ENCODE assay signal across 8 mouse cellular contexts in genomic region chr1:39001106-39001505, GRCm38 (mm10). TPM values are rescaled to one million over a fixed set of nuclear protein-coding genes. Genes with fewer than 3 reads are reported as not detected.
DNase-seq lines count a peak whose midpoint lies in the region; ATAC-seq and TF ChIP-seq lines count a peak whose summit lies in the region.

No protein-coding gene starts in this region.

- peak; percentile 70 for TF ChIP-seq CTCF in E14TG2a.4 (conservative IDR thresholded peaks at IDR 0.05; ENCODE audit: low read length)
- TF ChIP-seq CTCF in bone marrow, adult 2 months (IDR thresholded peaks at IDR 0.05; ENCODE audit: control insufficient read depth, insufficient read depth, low read length): peak; percentile 52
- peak; percentile 66; the same call in 1 of the 2 replicates for TF ChIP-seq CTCF in embryonic fibroblast, embryonic 13.5 days (IDR thresholded peaks at IDR 0.05; ENCODE audit: borderline replicate concordance, insufficient read depth, low read length)
- TF ChIP-seq CTCF in lung, adult 2 months (IDR thresholded peaks at IDR 0.05; ENCODE audit: insufficient read depth, low read length): peak; percentile 58

- peaks cover 16% of the 10 kb centered on the region for H3K4me1 ChIP-seq in E14TG2a.4 (replicated peaks; ENCODE audit: low read depth, low read length)
- no peaks in the 10 kb centered on the region for H3K4me1 ChIP-seq in bone marrow, adult 2 months (ENCODE audit: control insufficient read depth, insufficient read depth, low read length)
- no peaks in the 10 kb centered on the region for H3K4me1 ChIP-seq in embryonic fibroblast, embryonic 13.5 days (ENCODE audit: control insufficient read depth, insufficient read depth, low read length)
- no peaks in the 10 kb centered on the region for H3K4me1 ChIP-seq in heart, embryonic 16.5 days (ENCODE audit: control insufficient read depth, insufficient read depth, low read length)
- no peaks in the 10 kb centered on the region for H3K4me1 ChIP-seq in lung, adult 2 months (ENCODE audit: control insufficient read depth, insufficient read depth, low read length)

- peaks cover 18% of the 10 kb centered on the region for H3K36me3 ChIP-seq in E14TG2a.4 (ENCODE audit: insufficient read depth, low read length)
- peaks cover 15% of the 10 kb centered on the region for H3K36me3 ChIP-seq in heart, embryonic 16.5 days (ENCODE audit: control insufficient read depth, insufficient read depth)

- H3K27ac ChIP-seq in bone marrow, adult 2 months (ENCODE audit: control insufficient read depth, insufficient read depth, low read depth, low read length, poor library complexity): no peak overlapping the region
- no peak overlapping the region for H3K27ac ChIP-seq in embryonic fibroblast, embryonic 13.5 days (ENCODE audit: insufficient read depth, low read length)
- H3K27ac ChIP-seq in heart, embryonic 16.5 days (ENCODE audit: low read length): no peak overlapping the region

- H3K27me3 ChIP-seq in E14TG2a.4 (ENCODE audit: insufficient read depth, low read length): no peaks in the 10 kb centered on the region; the same call in 1 of the 2 replicates
- no peaks in the 10 kb centered on the region for H3K27me3 ChIP-seq in heart, embryonic 16.5 days (ENCODE audit: control insufficient read depth, insufficient read depth, low read length)

- H3K4me3 ChIP-seq in E14TG2a.4 (replicated peaks; ENCODE audit: low read length): no peak overlapping the region
- H3K4me3 ChIP-seq in bone marrow, adult 2 months (replicated peaks; ENCODE audit: control insufficient read depth, low read depth, low read length): no peak overlapping the region
- no peak overlapping the region for H3K4me3 ChIP-seq in embryonic fibroblast, embryonic 13.5 days (ENCODE audit: insufficient read depth, low read length)
- no peak overlapping the region for H3K4me3 ChIP-seq in heart, embryonic 16.5 days (ENCODE audit: low read length)
- H3K4me3 ChIP-seq in lung, adult 2 months (replicated peaks; ENCODE audit: extremely low read depth, low read depth, low read length): no peak overlapping the region

- H3K4me2 ChIP-seq in heart, embryonic 16.5 days (ENCODE audit: low read depth, low read length): no peak overlapping the region

- 8% methylated on average over 5 of the region's 5 CpGs for WGBS in bone marrow, adult 2 months
- 12% methylated on average over 5 of the region's 5 CpGs for WGBS in heart, embryonic 16.5 days
- 16% methylated on average over 5 of the region's 5 CpGs for WGBS in lung, adult 2 months

- H3K9ac ChIP-seq in heart, embryonic 16.5 days (ENCODE audit: low read length): no peak overlapping the region

- 0 out of 2 replicates have a peak, but pooled peaks have one; percentile 60 for ATAC-seq in heart, embryonic 16.5 days (replicated peaks; ENCODE audit: extremely low read depth, insufficient read depth, low FRiP score)

- H3K9me3 ChIP-seq in E14TG2a.4 (ENCODE audit: low read length): no peaks in the 10 kb centered on the region
- no peaks in the 10 kb centered on the region for H3K9me3 ChIP-seq in heart, embryonic 16.5 days (replicated peaks; ENCODE audit: control insufficient read depth, low read length)

- peak; percentile 85 to 87 for DNase-seq in kidney, postnatal 4 days
- DNase-seq in lung, adult 2 months: peak; percentile 62
- peak; percentile 49 for DNase-seq in ovary, postnatal 10 days (ENCODE audit: low spot score)
- DNase-seq in thymus, postnatal 14 days: peak; percentile 80

- no peak for TF ChIP-seq POLR2A in bone marrow, adult 2 months (IDR thresholded peaks at IDR 0.05; ENCODE audit: borderline replicate concordance, control insufficient read depth, low read depth, low read length)
- no peak for TF ChIP-seq POLR2A in embryonic fibroblast, embryonic 13.5 days (IDR thresholded peaks at IDR 0.05; ENCODE audit: low read depth, low read length)
- no peak for TF ChIP-seq POLR2A in lung, adult 2 months (IDR thresholded peaks at IDR 0.05; ENCODE audit: borderline replicate concordance, extremely low read depth, low read depth, low read length)

RNA-seq across cellular contexts. Expression of gene Pdcl3, which starts 15.7 kb away (rescaled TPM):
- 16.4 and 37.6 TPM in 2 replicates for polyA plus RNA-seq in bone marrow, adult 2 months (2011; ENCODE audit: insufficient read depth, insufficient read length, low replicate concordance, missing spikeins)
- 194 and 249 TPM in 2 replicates for polyA plus RNA-seq in embryonic fibroblast, embryonic 13.5 days (2011; ENCODE audit: insufficient read length, low read depth, missing spikeins)
- polyA plus RNA-seq in heart, embryonic 16.5 days (2015; fragmentation: Nextera tagmentation; extraction: Ambion mirVana): 125 and 156 TPM in 2 replicates
- 25.7 and 44.5 TPM in 2 replicates for polyA plus RNA-seq in lung, adult 2 months (2012; rRNA removed)
